Mouse (Mus musculus) lung, postnatal 0 days (tissue): ENCODE data around the gene D7Ertd443e.

Experiments
- CTCF ChIP-seq: IDR thresholded peaks from 2 replicates; pipeline ENCODE4 v1.5.1; 2016; ENCODE audit warnings: antibody characterized with exemption, mild to moderate bottlenecking
- EP300 ChIP-seq: IDR thresholded peaks from 2 replicates; pipeline ENCODE4 v1.6.1; 2016; ENCODE audit warnings: antibody characterized with exemption, mild to moderate bottlenecking, control low read depth

DNA sequence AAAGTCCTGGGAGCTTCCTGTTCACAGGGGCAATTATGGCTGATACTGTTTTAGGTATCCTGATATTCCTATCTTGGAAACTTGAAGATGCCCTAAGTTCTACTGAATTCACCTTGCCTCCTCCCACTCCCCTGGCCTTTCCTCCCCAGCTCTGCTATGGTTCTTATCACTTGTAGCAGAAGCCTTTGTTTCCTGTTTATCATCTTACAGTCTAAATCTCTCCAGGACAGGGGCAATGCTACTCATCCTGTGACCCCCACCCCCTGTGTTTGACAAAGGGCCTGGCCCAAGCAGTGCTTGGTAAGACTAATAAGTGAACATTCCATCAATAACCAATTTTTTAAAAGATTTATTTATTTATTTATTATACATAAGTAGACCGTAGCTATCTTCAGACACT is 144.9 kb downstream of the D7Ertd443e start:
- peak; percentile 81 for TF ChIP-seq EP300
- no peak for TF ChIP-seq CTCF
